Mouse (Mus musculus) cerebellum, postnatal 4 days (tissue): ENCODE data around the gene Tns1.
A peak's percentile ranks its signal among the peaks of the same experiment; 100 is the strongest.

Source experiments
- DNase-seq, 2 experiments: peaks; one replicate each; pipeline ENCODE4 v3.0.0; 2022; ENCODE audit warnings: low spot score in 2 of 2, mixed read lengths in 1 of 2

Gene Tns1

DNA sequence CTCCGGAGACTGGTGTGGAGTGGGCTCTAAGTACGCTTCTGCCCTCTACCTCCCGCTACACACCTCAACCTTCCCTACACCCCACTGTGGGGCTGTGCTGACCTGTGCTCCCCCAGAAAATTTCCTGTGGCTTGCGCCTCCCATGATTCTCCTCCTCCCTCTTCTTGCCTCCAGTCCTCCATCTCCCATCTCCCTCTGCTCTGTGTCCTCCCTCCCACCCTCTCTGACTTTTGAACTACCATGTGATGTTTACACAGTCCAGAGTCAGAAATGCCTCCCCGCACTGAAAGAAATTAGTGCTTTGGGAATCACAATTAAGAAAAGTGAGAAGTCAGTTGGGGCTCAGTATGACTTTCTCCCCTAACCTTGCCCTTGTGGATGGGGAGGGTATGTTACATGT lies 64.7 kb downstream of the Tns1 start:
- DNase-seq = no peak

DNA sequence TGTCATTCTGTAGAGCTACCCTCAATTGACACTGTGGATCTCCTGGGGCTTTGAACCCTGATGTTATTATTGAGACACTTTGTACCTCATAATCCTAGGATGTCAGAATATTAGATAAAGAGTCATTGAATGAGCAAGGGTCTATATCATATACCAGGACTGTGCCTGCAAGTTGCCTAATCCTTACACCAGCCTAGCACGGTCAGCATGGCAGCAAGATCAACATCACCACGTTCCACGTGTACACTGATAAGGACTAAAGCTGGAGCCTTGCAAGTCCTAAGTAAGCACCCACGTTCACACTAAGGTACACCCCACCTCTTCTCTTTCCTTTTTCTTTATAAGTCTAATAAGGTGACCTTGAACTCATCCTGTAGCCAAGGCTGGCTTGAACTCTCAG lies 65.5 kb downstream of the Tns1 start:
- DNase-seq = no peak

- DNase-seq = no peak
These were observed 65.9 kb downstream of the Tns1 start for GRCm38 (mm10) chr1:74058309-74058708.

DNA sequence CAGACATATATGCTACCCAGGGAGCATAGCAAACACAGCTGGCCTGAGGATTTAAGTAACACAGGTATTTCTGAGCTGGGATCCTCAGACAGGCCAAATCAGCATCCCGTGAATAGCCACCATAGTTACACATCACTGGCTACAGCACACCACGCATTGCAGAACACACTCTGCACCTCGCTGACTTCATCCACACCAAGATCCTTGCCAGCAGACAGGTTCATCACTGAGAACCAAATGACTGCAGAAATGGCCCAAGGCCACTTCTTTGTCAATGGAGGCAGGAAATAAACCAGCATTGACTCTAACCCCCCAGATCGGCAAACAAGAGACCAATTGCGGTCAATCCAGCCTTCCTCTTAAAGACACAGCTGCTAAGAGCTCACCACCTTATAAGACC lies 66.7 kb downstream of the Tns1 start:
- DNase-seq = no peak

DNA sequence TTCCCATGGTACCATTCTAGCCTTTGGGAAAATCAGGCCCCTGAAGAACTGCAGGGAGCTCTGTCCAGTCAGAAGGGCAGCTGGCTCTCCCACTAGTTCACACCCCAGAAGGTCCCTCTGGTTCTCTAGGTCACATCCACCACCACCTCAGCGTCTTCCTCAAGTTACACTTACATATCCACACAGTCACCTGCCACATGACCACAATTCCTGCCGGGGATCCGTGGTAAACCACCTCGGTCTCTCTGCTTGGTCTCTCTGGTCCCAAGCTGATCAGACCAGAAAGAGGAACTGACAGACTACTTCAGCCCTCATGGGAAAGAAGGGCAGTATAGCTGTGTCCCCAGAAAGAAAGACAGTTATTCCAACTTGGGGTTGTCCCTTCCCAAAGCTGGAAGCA lies 68.7 kb downstream of the Tns1 start:
- no peak for DNase-seq

GRCm38 (mm10) chr1:74054471-74054870 lies 69.8 kb downstream of the Tns1 start:
- no peak for DNase-seq

DNA sequence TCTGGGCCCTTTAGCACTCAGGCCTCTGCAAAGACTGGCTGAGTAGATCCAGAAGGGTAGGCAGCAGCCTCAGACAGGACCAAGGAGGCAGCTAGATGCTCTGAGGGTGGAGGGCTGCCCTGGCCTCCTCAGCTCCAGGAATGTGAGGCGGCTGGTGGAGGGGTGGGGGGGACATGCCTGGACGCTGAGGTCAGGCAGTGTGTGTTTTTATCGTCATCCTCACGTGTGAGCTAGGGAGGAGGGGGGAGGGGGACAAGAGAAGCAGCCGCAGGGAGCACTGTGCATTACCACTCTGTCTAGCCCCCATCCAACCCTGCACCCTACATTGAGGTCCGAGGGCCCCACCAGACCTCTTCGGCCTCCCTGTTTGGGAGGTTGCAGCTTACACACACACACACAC lies 70.2 kb downstream of the Tns1 start:
- no peak for DNase-seq

- no peak for DNase-seq
These were observed 71.2 kb downstream of the Tns1 start for GRCm38 (mm10) chr1:74053068-74053467.

GRCm38 (mm10) chr1:74051349-74051748 lies 72.9 kb downstream of the Tns1 start:
- DNase-seq = no peak

DNA sequence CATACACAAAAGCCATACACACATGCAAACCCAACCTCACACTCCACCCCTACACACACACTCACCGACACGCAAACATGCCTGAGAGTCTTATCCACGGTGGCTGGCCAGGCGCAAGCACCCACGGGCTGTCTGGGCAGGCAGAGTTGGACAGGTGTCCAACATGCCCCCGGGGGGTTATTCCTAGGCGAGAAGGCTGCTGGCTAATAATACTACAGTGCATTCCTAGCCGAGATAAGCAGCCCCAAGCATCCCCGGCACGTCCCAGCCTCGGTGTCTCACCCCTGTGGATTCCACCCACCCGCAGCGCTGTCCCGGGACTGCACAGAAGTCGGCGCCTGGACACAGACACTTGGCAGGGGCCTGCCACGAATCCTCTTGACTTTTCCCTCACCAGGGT lies 74.8 kb downstream of the Tns1 start:
- DNase-seq = no peak

DNA sequence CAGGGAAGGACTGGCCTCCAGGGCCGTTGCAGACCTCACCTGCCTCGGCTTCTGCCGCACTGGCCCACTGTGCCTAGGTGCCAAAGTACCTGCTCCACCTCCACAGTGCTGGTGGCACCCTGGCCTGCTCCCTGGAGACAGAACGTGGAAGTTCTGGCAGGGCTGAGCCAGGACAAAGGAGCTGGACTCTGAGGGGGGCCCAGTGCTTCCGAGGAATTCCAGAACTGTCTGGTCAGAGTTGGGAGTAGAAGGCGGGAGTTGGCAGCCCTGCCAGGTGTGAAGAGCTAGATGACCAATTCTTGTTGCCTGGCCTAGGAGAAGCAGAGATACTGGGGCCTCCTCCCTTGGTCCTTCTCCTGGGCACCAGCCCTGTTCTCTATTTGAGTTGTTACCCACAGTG lies 76.5 kb downstream of the Tns1 start:
- no peak for DNase-seq

DNA sequence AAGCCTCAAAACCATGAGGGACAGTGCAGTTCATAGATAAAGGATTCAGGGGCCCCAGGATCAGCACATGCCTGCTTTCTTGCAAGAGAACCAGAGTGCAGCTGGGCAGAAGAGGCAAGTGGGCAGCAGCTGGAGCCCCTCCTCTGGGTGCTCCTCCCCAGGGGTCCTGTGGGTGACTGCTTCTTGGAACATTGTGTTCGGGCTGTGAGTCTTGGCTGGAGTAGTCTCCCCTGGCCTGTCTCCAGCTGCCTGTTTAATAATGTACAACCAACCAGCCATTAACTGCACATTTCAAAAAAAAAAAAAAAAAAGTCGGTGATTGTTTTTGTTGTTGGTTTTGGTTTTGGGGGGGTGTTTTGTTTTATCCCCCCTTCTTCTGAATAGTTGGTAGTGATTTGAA lies 76.9 kb downstream of the Tns1 start:
- no peak for DNase-seq

DNA sequence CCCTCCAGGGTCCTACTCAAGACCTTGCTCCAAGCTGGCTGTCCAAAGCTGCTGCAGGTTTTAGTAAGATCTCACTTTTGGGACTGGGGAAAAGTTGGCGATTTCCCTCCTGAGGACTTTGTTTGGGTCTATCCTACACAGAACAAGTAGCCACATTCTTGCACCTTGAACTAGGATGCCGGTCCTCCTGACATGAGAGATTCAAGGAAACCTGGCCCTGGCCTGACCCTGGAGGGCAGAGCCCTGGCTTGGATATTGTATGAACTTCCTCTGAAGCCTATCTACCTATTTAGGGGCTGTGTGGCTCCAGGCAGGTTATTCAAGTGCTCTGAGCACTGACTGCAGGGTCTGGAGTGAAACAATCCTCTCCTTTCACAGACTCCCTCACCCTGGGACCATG lies 79.2 kb downstream of the Tns1 start:
- DNase-seq = no peak

DNA sequence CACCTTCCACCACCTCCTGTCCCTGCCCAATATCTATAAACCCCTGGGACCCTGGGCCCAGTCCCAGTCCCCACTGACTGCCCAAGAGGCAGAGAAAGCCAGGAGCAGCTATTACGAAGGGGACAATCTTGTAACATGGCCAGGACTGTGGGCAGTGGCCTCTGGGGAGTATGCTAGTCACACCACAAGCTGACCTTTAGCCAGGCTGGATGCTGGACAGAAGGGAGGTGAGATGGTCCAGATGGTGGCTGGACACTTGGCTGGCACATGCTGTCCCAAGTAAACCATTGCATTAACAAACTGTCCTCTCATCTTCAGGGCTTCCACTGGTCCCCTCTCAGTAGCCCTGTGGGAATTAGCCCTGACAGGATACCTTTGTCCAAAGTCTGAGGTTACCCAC lies 79.8 kb downstream of the Tns1 start:
- no peak for DNase-seq

DNA sequence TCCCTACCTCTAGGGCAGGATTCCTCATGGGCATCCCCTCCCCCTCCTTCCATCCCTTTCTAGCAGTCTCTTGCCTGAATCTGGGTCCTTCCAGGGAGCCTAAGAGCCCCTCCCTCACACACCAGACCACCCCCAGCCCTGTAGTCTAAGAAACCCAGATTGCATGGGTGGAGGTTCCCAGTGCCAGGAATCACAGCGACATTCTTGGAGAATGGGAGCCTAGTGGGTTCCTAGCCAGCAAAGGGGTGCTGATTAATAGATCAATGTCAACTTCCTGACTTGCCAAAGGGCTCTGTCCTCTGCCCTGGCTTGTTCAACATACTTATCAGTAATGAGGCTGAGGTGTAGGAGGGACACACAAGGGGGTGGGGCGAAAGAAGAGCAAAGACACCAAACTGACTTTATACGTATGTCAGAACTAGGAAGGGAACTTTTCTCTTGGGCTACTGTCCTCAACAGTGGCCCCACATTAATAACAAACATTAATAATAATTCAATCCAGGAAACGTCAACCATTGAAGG lies 80.6 kb downstream of the Tns1 start:
- DNase-seq = no peak

DNA sequence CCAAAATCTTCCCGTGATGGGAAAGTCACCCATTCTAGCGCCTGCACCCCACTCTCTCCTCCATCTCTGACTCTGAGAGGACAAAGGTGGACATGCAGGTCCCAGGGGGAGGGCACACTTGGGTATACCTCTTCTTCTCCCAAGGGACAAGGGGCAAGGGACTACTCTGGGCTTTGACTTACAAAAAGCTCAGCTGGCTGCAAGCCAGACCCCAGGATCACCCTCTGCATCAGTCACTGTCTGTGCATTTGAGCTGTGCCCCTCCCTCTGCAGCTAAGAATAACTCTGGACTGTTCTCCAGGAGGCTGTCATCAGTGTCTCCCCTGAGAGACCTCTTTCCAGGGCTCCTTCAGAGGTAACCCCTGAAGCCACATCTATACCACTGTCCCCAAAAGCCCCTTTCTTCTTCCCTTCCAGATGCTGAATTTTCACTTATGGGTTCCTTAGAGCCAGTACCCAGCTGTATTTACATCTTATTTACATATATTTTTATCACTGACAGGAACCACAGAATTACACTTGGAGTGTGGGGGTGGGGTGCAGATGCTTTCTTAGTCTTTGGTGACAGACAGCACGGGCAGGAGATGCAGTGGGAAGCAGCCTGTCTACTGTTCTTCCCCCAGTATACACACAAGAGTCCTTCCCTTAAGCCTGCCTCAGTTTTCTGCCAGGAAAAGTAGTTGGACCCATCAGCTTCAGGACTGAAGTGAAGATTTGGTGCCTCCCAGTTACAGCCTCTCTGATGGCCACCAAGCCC lies 81.4 kb downstream of the Tns1 start:
- no peak for DNase-seq

DNA sequence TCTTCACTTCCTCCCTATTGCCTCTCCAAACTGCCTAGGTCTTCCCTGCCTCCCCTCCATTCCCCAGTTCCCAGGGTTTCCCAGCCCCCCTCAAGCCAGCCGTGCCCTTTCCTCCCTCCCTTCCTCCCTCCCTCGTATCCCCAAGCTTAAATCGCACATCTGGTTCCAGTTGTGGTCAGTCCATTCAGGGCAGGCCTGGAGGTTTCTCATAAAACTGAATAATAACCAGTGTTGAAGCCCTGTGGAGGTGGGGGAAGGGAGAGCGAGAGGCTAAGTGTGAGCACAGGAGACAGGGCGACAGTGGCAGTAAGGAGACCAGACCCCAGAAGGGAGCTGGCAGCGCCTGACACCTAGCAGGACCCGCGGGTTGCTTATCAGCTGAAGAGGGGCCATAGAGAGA lies 82.6 kb downstream of the Tns1 start:
- DNase-seq = no peak

- no peak for DNase-seq
These were observed 83.1 kb downstream of the Tns1 start for GRCm38 (mm10) chr1:74041178-74041577.

- peak in 1 of 2 experiments; percentile 21 for DNase-seq
These were observed 87.5 kb downstream of the Tns1 start for GRCm38 (mm10) chr1:74036560-74037390.

GRCm38 (mm10) chr1:74035912-74036489 lies 88.2 kb downstream of the Tns1 start:
- DNase-seq = no peak

- DNase-seq = no peak
These were observed 88.8 kb downstream of the Tns1 start for GRCm38 (mm10) chr1:74035487-74035886.

DNA sequence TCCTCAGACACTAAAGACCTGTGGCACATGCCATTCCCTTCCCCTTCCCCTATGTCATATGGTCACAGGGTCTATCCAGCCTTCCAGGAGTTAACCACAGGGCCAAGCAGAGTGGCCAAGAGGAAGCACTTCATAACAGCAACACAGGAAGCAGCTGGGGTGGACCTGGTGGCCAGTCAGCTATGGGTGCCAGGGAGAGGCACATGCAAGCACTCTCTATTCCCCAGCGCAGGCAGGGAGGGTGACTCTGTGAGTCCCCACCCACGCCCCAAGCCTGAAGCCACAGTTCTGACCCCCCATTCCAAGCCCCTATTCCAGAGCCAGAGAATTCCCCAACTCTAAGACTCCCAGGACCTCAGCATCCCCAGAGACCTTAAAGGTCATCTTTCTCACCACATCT lies 89.5 kb downstream of the Tns1 start:
- DNase-seq = no peak

DNA sequence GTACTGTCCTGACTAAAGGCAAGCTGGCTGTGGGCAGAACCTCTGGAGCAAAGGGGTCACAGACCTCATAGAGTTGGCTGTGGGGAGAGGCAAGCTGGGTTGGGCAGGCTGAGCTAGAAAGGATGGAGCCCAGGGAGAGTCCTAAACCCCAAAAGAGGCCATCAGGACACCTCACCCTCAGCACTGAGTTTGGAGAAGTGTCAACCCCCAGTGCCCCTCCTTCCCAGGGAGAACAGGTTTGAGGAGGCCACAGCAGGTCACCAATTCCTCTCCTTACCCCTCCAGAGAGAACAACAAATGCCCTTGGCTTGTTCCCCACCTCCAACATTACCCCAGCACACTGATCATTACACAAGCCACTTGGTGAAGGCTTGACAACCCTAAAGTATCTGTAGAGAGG lies 90.0 kb downstream of the Tns1 start:
- no peak for DNase-seq
